Mouse (Mus musculus) liver, postnatal 0 days (tissue): Measurements from ENCODE around the gene Rnf20.

Experiments
- CTCF ChIP-seq: sonication (generic); IDR thresholded peaks from 2 replicates; pipeline ENCODE4 v1.5.1; 2016; ENCODE audit warnings: antibody characterized with exemption, low read depth
- EP300 ChIP-seq: IDR thresholded peaks from 2 replicates; pipeline ENCODE4 v1.6.1; 2016; ENCODE audit warnings: antibody characterized with exemption, low read depth, mild to moderate bottlenecking

DNA sequence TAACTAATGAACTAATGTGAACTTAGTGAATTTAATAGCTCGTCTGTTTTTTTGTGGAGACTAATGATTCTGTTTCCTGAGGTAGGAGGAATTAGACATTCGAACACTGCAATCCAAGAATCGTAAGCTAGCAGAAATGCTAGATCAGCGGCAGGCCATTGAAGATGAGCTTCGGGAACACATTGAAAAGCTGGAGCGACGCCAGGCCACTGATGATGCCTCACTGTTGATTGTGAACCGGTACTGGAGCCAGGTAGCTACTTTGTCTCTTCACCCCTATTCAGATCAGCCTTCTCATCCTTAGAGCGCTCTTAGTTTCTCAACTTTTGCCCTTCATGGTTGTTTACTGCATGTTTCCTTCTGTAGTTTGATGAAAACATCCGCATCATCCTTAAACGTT lies 6.0 kb downstream of the Rnf20 start:
- TF ChIP-seq EP300 (no peak), CTCF (no peak)
